Mouse (Mus musculus) layer of hippocampus, adult 18-20 months (tissue): ENCODE measurements around the gene Apc2. TPM values are rescaled to one million over a fixed set of nuclear protein-coding genes. Genes with fewer than 3 reads are reported as not detected.

Source experiments
- DNase-seq, 2 experiments: peaks; one replicate each; pipeline ENCODE4 v3.0.0; 2022; ENCODE audit warnings: low spot score in 2 of 2
- microRNA-seq, 2 experiments: library from miRNA; unstranded; fragments of <30 nt; microRNA quantifications; one replicate each; pipeline ENCODE4 v1.2.0; 2021
- total RNA-seq, 2 experiments: library from RNA; stranded (reverse); gene quantifications; 2 replicates each; pipeline ENCODE4 v1.2.3; 2021

Apc2 gene
- total RNA-seq, 2 experiments from 2014 or later: 94.5 to 95.5 TPM

- no peak for DNase-seq
These were observed 70.0 kb downstream of the Apc2 start for GRCm38 (mm10) chr10:80365736-80366135.

Small RNA genes within 50 kb of the gene (microRNA-seq; reads per million reads assigned to microRNA genes)
- 0.49 to 2.3 reads per million in 2 experiments for gene Mir6911

Other genes with a start within 250 kb of the Apc2 start
- gene Gpx4, start 248.8 kb upstream of the Apc2 start, total RNA-seq: 100 to 1,000 TPM; 509 to 545 TPM
- gene Sbno2, start 190.4 kb upstream of the Apc2 start, total RNA-seq: 10 to 100 TPM; 16.3 to 16.9 TPM
- 100 to 1,000 TPM; 101 to 102 TPM for gene Stk11, start 180.2 kb upstream of the Apc2 start, total RNA-seq
- 100 to 1,000 TPM; 354 to 359 TPM for gene Atp5d, start 157.3 kb upstream of the Apc2 start, total RNA-seq
- gene Cbarp, start 155.1 kb upstream of the Apc2 start, total RNA-seq: 100 to 1,000 TPM; 362 to 363 TPM
- gene Midn, start 147.7 kb upstream of the Apc2 start, total RNA-seq: 10 to 100 TPM; 59.4 to 68.4 TPM
- gene Cirbp, start 130.0 kb upstream of the Apc2 start, total RNA-seq: 10 to 100 TPM; 60.7 to 76.4 TPM
- gene 1600002K03Rik, start 123.0 kb upstream of the Apc2 start, total RNA-seq: 1 to 10 TPM; 6.4 to 6.5 TPM
- gene Efna2, start 116.5 kb upstream of the Apc2 start, total RNA-seq: 10 to 100 TPM in 1 of 2 experiments, 1 to 10 TPM in 1; 8.9 to 10.1 TPM
- gene Mum1, start 69.5 kb upstream of the Apc2 start, total RNA-seq: 10 to 100 TPM; 37.4 to 45.1 TPM
- 100 to 1,000 TPM; 218 to 228 TPM for gene Ndufs7, start 46.9 kb upstream of the Apc2 start, total RNA-seq
- 10 to 100 TPM; 24.5 to 26.7 TPM for gene Gamt, start 35.0 kb upstream of the Apc2 start, total RNA-seq
- gene Dazap1, start 34.5 kb upstream of the Apc2 start, total RNA-seq: 10 to 100 TPM; 77.2 to 83.0 TPM
- 1,000 to 10,000 TPM in 1 of 2 experiments, 100 to 1,000 TPM in 1; 997 to 1,043 TPM for gene Rps15, start 3.5 kb upstream of the Apc2 start, total RNA-seq
- 10 to 100 TPM; 25.0 to 25.9 TPM for gene 2310011J03Rik, start 24.6 kb downstream of the Apc2 start, total RNA-seq
- gene Pcsk4, start 33.5 kb downstream of the Apc2 start, total RNA-seq: 1 to 10 TPM; 3.5 to 3.8 TPM
- gene Reep6, start 34.0 kb downstream of the Apc2 start, total RNA-seq: 10 to 100 TPM; 10.3 to 10.9 TPM
- 1 to 10 TPM; 5.6 to 6.9 TPM for gene Adamtsl5, start 52.4 kb downstream of the Apc2 start, total RNA-seq
- gene Plk5, start 60.5 kb downstream of the Apc2 start, total RNA-seq: 10 to 100 TPM; 30.3 to 30.5 TPM
- gene Mex3d, start 91.7 kb downstream of the Apc2 start, total RNA-seq: 10 to 100 TPM; 17.9 to 19.1 TPM
- gene Mbd3, start 103.6 kb downstream of the Apc2 start, total RNA-seq: 100 to 1,000 TPM; 159 to 162 TPM
- 100 to 1,000 TPM; 410 to 413 TPM for gene Uqcr11, start 110.9 kb downstream of the Apc2 start, total RNA-seq
- gene Tcf3, start 137.7 kb downstream of the Apc2 start, total RNA-seq: 10 to 100 TPM; 27.1 to 27.3 TPM
- under 1 TPM in 1 of 2 experiments, not detected in 1; 0.07 TPM for gene Onecut3, start 198.9 kb downstream of the Apc2 start, total RNA-seq
- under 1 TPM; 0.18 to 0.22 TPM for gene Atp8b3, start 243.1 kb downstream of the Apc2 start, total RNA-seq